Mouse (Mus musculus): ENCODE data around the gene Dennd4c. TPM values are rescaled to one million over a fixed set of nuclear protein-coding genes. Genes with fewer than 3 reads are reported as not detected.

Gene Dennd4c
- polyA plus RNA-seq, 1 experiment from 2014 or later = 3.9 TPM

DNA sequence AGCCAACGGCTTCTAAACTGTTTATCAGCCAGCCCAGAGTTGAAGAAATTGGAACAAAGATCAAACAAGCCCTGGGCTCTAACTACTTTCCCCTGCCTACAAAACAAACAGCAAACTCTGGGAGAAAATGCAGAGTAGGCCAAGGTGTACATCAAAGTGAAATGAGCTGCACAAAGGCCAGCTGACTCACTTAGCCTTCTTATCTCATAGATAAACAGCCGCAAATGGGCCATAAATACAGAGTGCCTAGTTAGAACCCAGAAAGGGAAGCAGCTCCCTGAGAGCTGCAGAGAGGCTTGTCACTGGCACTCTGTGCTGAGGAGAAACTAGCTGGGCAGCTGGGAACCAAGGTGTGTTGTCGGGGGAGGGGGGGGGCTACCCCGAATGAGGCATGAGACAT is 23.2 kb upstream of the Dennd4c start:
- no peak for ATAC-seq (ENCODE audit: low FRiP score)
- Histone ChIP-seq H3K9ac (replicated peaks) (no peak overlapping the region), H3K9me3 (replicated peaks) (no peaks in the 10 kb centered on the region), H3K27me3 (replicated peaks) (no peaks in the 10 kb centered on the region), H3K4me1 (no peaks in the 10 kb centered on the region), H3K4me2 (no peak overlapping the region), H3K4me3 (replicated peaks) (no peak overlapping the region), H3K27ac (replicated peaks) (no peak overlapping the region), H3K36me3 (no peaks in the 10 kb centered on the region)
- 65% methylated on average over 4 of the region's 4 CpGs for WGBS

DNA sequence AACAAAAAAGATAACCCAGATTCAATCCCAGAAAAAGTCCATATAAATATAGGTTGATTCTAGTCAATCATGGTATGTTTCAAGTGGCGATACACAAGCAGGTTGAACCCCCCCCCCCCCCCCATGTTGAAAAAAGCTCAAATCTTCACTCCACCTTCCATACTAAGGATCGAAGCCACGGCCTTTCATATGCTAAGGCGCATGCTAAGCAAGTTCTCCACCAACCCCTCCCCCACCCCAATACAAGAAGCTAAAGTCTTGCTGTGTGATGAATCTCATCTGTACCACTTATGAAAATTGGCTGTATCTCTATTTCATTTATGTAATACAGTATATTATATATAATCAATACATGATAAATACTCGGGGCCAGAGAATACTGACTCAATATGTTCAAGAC is 22.2 kb upstream of the Dennd4c start:
- no peak for ATAC-seq (ENCODE audit: low FRiP score)
- H3K4me2 ChIP-seq = no peak overlapping the region

DNA sequence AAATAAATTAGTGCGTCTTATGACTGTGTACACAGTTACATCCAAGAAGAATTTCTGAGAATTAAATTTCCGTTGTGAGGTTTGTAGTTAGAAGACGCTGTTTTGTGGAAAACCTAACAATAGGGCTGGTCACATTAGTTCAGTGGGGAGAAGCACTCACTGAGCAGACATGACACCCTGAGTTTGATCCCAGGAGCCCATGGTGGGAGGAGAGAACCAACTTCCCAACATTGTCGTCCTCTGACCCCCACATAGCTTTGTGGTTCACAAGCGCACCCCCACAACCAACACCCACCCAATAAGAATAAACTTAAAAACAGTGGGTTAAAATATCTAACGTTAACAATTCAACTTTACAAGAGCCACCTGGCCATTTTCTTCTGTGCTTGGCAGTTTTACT is 18.5 kb upstream of the Dennd4c start:
- Histone ChIP-seq H3K36me3 (no peaks in the 10 kb centered on the region), H3K4me1 (no peaks in the 10 kb centered on the region), H3K4me2 (no peak overlapping the region), H3K9ac (replicated peaks) (no peak overlapping the region), H3K27me3 (replicated peaks) (no peaks in the 10 kb centered on the region), H3K9me3 (replicated peaks) (no peaks in the 10 kb centered on the region), H3K27ac (replicated peaks) (no peak overlapping the region), H3K4me3 (replicated peaks) (no peak overlapping the region)
- no peak for ATAC-seq (ENCODE audit: low FRiP score)
- WGBS = 87% methylated on average over 6 of the region's 6 CpGs

More for the DNA sequence above, 22.2 kb upstream of the Dennd4c start:
- no peaks in the 10 kb centered on the region for H3K36me3 ChIP-seq
- no peak overlapping the region for H3K9ac ChIP-seq (replicated peaks)
- WGBS = 93% methylated on average over 5 of the region's 5 CpGs
- H3K4me3 ChIP-seq (replicated peaks) = no peak overlapping the region
- no peaks in the 10 kb centered on the region for H3K9me3 ChIP-seq (replicated peaks)
- no peaks in the 10 kb centered on the region for H3K27me3 ChIP-seq (replicated peaks)
- no peak overlapping the region for H3K27ac ChIP-seq (replicated peaks)
- H3K4me1 ChIP-seq = no peaks in the 10 kb centered on the region

DNA sequence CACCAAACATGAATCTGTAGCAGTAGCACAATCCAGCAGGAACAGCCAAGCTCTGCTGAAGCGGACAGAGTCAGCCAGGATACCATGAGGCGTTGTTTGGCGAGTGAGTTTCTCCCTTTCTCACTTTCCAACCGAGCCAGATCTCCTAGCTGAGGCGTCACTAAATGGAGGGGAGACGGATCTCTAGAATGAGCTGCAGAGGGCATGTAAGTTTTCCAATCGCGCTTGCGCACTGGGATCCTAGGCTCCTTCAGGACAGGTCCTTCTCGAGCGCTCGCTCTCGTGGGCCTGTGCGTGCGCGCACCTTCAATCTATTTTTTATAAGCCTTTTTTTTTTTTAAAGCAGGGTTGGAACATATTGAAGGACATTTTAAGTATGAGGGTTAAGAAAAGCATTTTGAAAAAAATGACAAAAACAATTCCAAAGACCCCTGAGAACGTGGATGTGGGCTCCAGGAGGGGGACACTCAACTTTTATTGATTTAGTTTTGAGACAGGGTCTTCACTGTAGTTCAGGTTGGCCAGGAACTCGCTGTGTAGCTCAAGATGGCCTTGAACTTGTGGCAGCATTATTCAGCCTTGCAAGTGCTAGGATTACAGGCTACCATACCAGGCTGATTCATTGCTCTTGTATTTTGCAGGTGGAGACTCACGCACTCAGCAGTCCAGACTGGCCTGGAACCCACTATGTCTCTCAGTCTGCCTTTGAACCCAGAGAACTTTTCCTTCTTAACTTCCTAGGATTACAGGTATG is 14.1 kb upstream of the Dennd4c start:
- Histone ChIP-seq H3K9ac (replicated peaks) (no peak overlapping the region), H3K27ac (replicated peaks) (no peak overlapping the region)
- no peak for ATAC-seq (ENCODE audit: low FRiP score)

DNA sequence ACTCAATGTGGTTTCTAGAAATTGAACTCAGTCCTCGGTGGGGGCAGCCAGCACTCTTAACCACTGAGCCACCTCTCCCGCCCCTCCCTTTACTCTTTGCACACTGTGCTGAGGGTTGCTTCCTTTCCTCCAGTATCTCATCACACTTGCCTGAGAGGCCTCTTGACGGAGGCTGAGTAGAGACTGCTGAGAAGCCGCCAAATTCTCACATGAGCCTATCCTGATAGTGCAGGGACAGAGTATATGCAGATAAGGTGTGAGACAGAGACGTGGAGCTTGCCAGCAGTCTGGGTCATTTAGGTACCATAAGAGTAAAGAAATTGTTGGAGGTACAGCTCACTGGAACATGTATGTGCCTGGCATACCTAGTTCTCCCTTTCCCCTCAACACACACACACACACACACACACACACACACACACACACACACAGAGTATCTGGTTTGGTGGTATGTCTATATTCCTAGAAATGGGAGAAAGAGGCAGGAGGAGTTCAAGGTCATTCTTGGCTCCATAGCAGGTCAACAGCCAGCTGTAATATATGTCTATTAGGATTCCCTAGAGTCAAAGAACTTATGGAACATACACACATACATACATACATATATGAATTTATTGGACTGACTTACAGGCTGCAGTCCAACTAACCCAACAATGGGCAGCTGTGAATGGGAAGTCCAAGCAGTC is 8.9 kb upstream of the Dennd4c start:
- Histone ChIP-seq H3K27ac (replicated peaks) (no peak overlapping the region), H3K4me1 (no peaks in the 10 kb centered on the region), H3K9me3 (replicated peaks) (no peaks in the 10 kb centered on the region), H3K27me3 (replicated peaks) (no peaks in the 10 kb centered on the region), H3K36me3 (no peaks in the 10 kb centered on the region), H3K4me3 (replicated peaks) (no peak overlapping the region), H3K4me2 (no peak overlapping the region), H3K9ac (replicated peaks) (no peak overlapping the region)
- 87% methylated on average over 5 of the region's 5 CpGs for WGBS
- no peak for ATAC-seq (ENCODE audit: low FRiP score)

More for the DNA sequence above, 14.1 kb upstream of the Dennd4c start:
- no peak overlapping the region for H3K4me3 ChIP-seq (replicated peaks)
- no peaks in the 10 kb centered on the region for H3K9me3 ChIP-seq (replicated peaks)
- H3K4me1 ChIP-seq = no peaks in the 10 kb centered on the region
- H3K4me2 ChIP-seq = no peak overlapping the region
- no peaks in the 10 kb centered on the region for H3K27me3 ChIP-seq (replicated peaks)
- H3K36me3 ChIP-seq = no peaks in the 10 kb centered on the region
- WGBS = 90% methylated on average over 19 of the region's 19 CpGs

DNA sequence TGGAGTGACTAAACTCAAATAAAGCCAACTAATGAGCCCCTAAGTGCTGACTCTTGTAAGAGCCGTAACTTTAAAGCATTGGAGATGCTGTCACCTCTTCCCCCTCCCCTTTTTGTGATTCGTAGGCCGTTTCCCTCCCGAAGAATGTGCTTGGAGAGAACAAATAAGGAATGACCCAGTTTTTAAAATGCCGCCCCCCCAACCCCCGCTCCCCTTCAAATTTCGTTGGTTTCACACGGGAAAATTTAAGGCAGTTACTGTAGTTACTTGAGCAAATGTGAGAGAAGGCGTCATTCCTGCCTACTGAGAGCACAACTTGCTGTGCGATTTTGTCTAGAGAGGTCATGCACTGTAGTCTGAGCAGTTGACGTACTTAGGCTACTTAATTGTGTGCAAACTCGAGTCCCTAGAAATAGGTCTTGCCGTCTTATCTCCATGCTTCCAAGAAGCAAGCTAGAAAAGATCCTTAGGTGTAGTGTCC is 1.0 kb downstream of the Dennd4c start:
- Histone ChIP-seq H3K4me2 (peak overlapping the region; percentile 75), H3K4me3 (replicated peaks) (peak overlapping the region; percentile 73), H3K27me3 (replicated peaks) (no peaks in the 10 kb centered on the region), H3K27ac (replicated peaks) (no peak overlapping the region; the same call in 1 of the 2 replicates), H3K9ac (replicated peaks) (peak overlapping the region; percentile 94), H3K4me1 (peaks cover 20% of the 10 kb centered on the region), H3K9me3 (replicated peaks) (no peaks in the 10 kb centered on the region), H3K36me3 (no peaks in the 10 kb centered on the region)
- peak; percentile 15; the same call in 1 of the 2 replicates for ATAC-seq (ENCODE audit: low FRiP score)
- 1% methylated on average over 13 of the region's 13 CpGs for WGBS

DNA sequence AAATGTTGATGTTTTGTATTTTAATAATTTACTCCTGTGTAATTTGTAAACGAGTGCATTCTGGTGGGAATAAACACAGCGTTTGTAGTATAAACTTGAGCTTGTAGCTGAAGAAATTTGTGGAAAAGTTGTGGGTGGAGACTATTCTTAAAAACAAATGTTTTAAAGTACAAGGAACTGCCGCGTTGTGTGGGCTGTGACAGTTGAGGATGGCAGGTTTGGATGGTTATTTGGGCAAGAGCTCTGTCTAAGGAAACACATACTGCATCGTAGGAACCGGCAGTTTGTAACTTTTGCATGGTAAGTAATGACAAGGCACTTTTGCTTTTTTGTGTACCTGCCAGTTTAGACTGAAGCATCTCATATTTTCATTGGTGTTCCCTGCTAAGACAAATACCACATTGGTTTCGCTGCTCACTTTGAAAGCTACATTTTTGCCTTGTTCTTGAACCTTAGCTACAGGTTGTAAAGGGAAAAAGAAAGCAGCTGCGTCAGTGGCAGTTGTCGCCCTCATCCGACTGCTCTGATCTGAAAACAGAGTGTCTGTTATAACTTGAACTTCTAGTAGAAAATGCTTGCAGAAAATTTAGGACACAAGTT is 2.1 kb downstream of the Dennd4c start:
- Histone ChIP-seq H3K36me3 (no peaks in the 10 kb centered on the region), H3K4me2 (peak overlapping the region; percentile 75), H3K4me1 (peaks cover 20% of the 10 kb centered on the region), H3K27ac (replicated peaks) (no peak overlapping the region), H3K9ac (replicated peaks) (no peak overlapping the region; the same call in 1 of the 2 replicates), H3K27me3 (replicated peaks) (no peaks in the 10 kb centered on the region), H3K4me3 (replicated peaks) (0 out of 2 replicates have a peak overlapping the region, but pooled peaks have one; percentile 4), H3K9me3 (replicated peaks) (no peaks in the 10 kb centered on the region)
- no peak for ATAC-seq (ENCODE audit: low FRiP score)
- WGBS = 82% methylated on average over 10 of the region's 10 CpGs

DNA sequence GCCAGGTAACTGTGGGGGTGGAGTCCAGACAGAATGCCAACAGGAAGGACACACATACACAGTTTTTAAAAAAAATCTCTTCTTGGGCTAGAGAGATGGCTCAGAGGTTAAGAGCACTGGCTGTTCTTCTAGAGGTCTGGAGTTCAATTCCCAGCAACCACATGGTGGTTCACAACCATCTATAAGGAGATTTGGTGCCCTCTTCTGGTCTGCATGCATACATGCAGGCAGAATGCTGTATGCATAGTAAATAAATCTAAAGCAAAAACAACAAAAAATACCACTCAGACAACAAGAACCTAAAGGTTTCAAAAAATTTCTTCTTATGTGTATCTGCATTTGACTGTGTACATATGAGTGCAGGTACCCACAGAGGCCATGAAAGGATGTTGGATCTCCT is 16.0 kb downstream of the Dennd4c start:
- Histone ChIP-seq H3K4me1 (no peaks in the 10 kb centered on the region), H3K4me3 (replicated peaks) (no peak overlapping the region), H3K9ac (replicated peaks) (no peak overlapping the region), H3K36me3 (no peaks in the 10 kb centered on the region), H3K27me3 (replicated peaks) (no peaks in the 10 kb centered on the region), H3K9me3 (replicated peaks) (no peaks in the 10 kb centered on the region), H3K27ac (replicated peaks) (no peak overlapping the region), H3K4me2 (no peak overlapping the region)
- no peak for ATAC-seq (ENCODE audit: low FRiP score)

DNA sequence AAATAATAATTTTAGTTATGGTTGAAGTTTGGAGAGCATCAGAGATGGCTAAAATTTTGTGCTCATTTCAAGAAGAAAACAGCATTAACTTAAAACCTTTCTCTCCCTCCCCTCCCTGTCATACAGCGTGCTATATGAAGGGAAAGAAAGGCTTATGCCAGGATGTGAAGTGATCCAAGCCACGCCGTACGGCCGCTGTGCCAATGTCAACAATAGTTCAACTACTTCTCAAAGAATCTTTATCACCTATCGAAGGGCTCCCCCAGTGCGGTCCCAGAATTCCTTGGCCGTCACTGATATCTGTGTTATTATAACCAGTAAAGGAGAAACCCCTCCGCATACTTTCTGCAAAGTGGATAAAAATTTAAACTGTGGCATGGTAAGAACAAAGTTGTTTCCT is 29.2 kb downstream of the Dennd4c start:
- Histone ChIP-seq H3K36me3 (peaks cover 6% of the 10 kb centered on the region; the same call in 1 of the 2 replicates), H3K4me1 (no peaks in the 10 kb centered on the region), H3K9me3 (replicated peaks) (no peaks in the 10 kb centered on the region), H3K27me3 (replicated peaks) (no peaks in the 10 kb centered on the region), H3K4me2 (no peak overlapping the region), H3K9ac (replicated peaks) (no peak overlapping the region), H3K4me3 (replicated peaks) (no peak overlapping the region), H3K27ac (replicated peaks) (no peak overlapping the region)
- 91% methylated on average over 9 of the region's 9 CpGs for WGBS
- no peak for ATAC-seq (ENCODE audit: low FRiP score)

DNA sequence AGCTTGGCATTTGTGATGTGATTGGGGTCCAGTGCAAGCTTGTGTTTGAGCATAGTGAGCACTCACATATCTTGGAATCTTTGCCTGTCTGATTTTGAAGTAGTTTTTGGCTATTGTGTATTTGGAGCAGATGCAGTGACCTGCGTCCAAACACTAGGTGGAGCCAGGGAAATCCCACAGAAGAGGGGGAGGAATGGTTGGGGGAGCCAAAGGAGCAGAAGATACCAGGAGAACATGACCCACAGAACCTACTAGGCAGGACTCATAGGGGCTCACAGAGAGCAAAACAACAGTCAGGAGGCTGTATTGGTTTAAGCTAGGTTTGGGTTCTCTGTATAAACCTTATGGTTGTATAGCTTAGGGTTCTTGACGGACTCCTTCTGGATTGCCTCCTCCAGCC is 62.2 kb downstream of the Dennd4c start:
- no peaks in the 10 kb centered on the region for H3K27me3 ChIP-seq (replicated peaks)
- peaks cover 14% of the 10 kb centered on the region; the same call in 1 of the 2 replicates for H3K36me3 ChIP-seq
- H3K9me3 ChIP-seq (replicated peaks) = no peaks in the 10 kb centered on the region
- H3K9ac ChIP-seq (replicated peaks) = no peak overlapping the region
- 64% methylated on average over 2 of the region's 2 CpGs for WGBS
- no peak overlapping the region for H3K4me3 ChIP-seq (replicated peaks)
- no peak overlapping the region for H3K4me2 ChIP-seq
- no peaks in the 10 kb centered on the region for H3K4me1 ChIP-seq
- H3K27ac ChIP-seq (replicated peaks) = no peak overlapping the region
- no peak for ATAC-seq (ENCODE audit: low FRiP score)

DNA sequence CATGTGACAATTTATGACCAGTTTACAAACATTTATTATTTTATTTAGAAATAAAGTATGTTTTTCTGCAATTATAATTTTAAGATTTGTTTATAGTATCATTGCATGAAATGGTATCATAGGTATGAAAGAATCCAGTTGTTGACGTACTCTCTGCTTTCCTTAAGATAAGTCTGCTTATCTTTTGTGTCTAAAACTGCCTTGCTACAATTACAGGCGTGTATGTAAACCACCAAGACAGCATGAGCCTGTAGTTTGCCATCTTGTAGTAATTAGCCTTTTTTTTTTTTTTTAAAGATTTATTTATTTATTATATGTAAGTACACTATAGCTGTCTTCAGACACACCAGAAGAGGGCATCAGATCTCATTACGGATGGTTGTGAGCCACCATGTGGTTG is 66.5 kb downstream of the Dennd4c start:
- H3K27me3 ChIP-seq (replicated peaks) = no peaks in the 10 kb centered on the region
- H3K36me3 ChIP-seq = peaks cover 8% of the 10 kb centered on the region; the same call in 1 of the 2 replicates
- no peaks in the 10 kb centered on the region for H3K9me3 ChIP-seq (replicated peaks)
- H3K4me3 ChIP-seq (replicated peaks) = no peak overlapping the region
- no peak overlapping the region for H3K27ac ChIP-seq (replicated peaks)
- H3K4me2 ChIP-seq = no peak overlapping the region
- ATAC-seq (ENCODE audit: low FRiP score) = no peak
- no peak overlapping the region for H3K9ac ChIP-seq (replicated peaks)
- no peaks in the 10 kb centered on the region for H3K4me1 ChIP-seq
- WGBS = 91% methylated on average over 3 of the region's 3 CpGs

DNA sequence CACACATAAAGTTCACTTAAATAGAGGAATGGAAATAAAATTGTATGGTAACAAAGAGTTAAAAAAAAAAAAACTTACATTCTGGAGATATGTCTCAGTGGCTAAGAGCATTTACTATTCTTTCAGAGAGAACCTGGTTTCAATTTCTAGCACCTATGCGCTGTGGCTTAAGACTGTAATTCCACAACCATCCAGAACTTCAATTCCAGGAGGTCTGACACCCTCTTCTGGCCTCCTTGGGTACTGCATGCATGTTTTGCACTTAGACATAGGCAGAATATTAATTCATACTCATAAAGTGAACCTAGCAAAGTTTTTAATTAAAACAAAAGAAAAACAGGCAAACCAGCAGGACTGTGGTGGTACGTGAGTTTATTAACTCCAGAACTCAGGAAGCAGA is 74.8 kb downstream of the Dennd4c start:
- H3K9ac ChIP-seq (replicated peaks) = no peak overlapping the region
- peaks cover 43% of the 10 kb centered on the region for H3K36me3 ChIP-seq
- no peak overlapping the region for H3K4me3 ChIP-seq (replicated peaks)
- H3K9me3 ChIP-seq (replicated peaks) = no peaks in the 10 kb centered on the region
- H3K4me1 ChIP-seq = no peaks in the 10 kb centered on the region
- H3K27ac ChIP-seq (replicated peaks) = no peak overlapping the region
- ATAC-seq (ENCODE audit: low FRiP score) = no peak
- no peak overlapping the region for H3K4me2 ChIP-seq
- 89% methylated on average over 2 of the region's 2 CpGs for WGBS
- no peaks in the 10 kb centered on the region for H3K27me3 ChIP-seq (replicated peaks)
